Mouse (Mus musculus) intestine, postnatal 0 days (tissue): ENCODE measurements at regions not wholly inside any gene's neighbourhood (a gene's known extent, or its start where the extent isn't known, plus 50 kb on each side); places are given as distances from the start of the nearest gene placed in this dataset.
A peak's percentile ranks its signal among the peaks of the same experiment; 100 is the strongest.

ENCODE experiments used
- ATAC-seq: fragments of 200-750 bp; cut with Nextera tagmentation; 2 replicates; pipeline ENCODE4 v1.8.0; 2017; ENCODE audit warnings: mild to moderate bottlenecking, moderate TSS enrichment, moderate library complexity
- H3K27ac ChIP-seq: fragments of 300-500 bp; sonication (generic); 2 replicates; pipeline ENCODE4 v1.5.1; 2014; ENCODE audit warnings: mild to moderate bottlenecking, low read depth, low read length, moderate library complexity
- H3K27me3 ChIP-seq: fragments of 300-500 bp; sonication (generic); replicated peaks from 2 replicates; pipeline ENCODE4 v1.6.1; 2014; ENCODE audit warnings: low read length, mixed read lengths; ENCODE audit not compliant: control insufficient read depth, insufficient read depth
- H3K36me3 ChIP-seq: fragments of 300-500 bp; sonication (generic); 2 replicates; pipeline ENCODE4 v1.6.1; 2014; ENCODE audit warnings: mild to moderate bottlenecking, moderate library complexity; ENCODE audit not compliant: control insufficient read depth, insufficient read depth
- H3K4me1 ChIP-seq: fragments of 300-500 bp; sonication (generic); replicated peaks from 2 replicates; pipeline ENCODE4 v1.6.1; 2014; ENCODE audit warnings: antibody characterized with exemption, low read length, mixed read lengths; ENCODE audit not compliant: control insufficient read depth, insufficient read depth
- H3K4me2 ChIP-seq: fragments of 300-500 bp; sonication (generic); replicated peaks from 2 replicates; pipeline ENCODE4 v1.6.1; 2014; ENCODE audit warnings: low read depth, mild to moderate bottlenecking, moderate library complexity
- H3K4me3 ChIP-seq: fragments of 300-500 bp; sonication (generic); 2 replicates; pipeline ENCODE4 v1.5.1; 2014; ENCODE audit warnings: low read depth, low read length
- H3K9ac ChIP-seq: fragments of 300-500 bp; sonication (generic); 2 replicates; pipeline ENCODE4 v1.6.1; 2014; ENCODE audit warnings: mild to moderate bottlenecking, low read depth, low read length
- H3K9me3 ChIP-seq: fragments of 300-500 bp; sonication (generic); 2 replicates; pipeline ENCODE4 v1.6.1; 2016; ENCODE audit warnings: mixed run types; ENCODE audit not compliant: control insufficient read depth
- CTCF ChIP-seq: sonication (generic); IDR thresholded peaks from 2 replicates; pipeline ENCODE4 v1.5.1; 2016; ENCODE audit warnings: low read depth, mild to moderate bottlenecking, control low read depth, antibody characterized with exemption, moderate library complexity
- WGBS: fragments of 180-500 bp; shearing (Covaris S2); extraction: QIAGEN DNeasy Blood & Tissue Kit; methylation state at CpG from one replicate; pipeline ENCODE4 v1.1.7; 2014; 5-methylcytosine and 5-hydroxymethylcytosine counted together

GRCm38 (mm10) chr1:133486370-133486769 lies 62.2 kb upstream of the Sox13 start:
- Histone ChIP-seq H3K4me2 (no peak overlapping the region), H3K27ac (no peak overlapping the region), H3K36me3 (no peaks in the 10 kb centered on the region), H3K9ac (no peak overlapping the region), H3K4me1 (no peaks in the 10 kb centered on the region), H3K9me3 (no peaks in the 10 kb centered on the region), H3K4me3 (no peak overlapping the region), H3K27me3 (no peaks in the 10 kb centered on the region)
- no peak for ATAC-seq
- WGBS: 30% methylated on average over 10 of the region's 10 CpGs
- TF ChIP-seq CTCF: peak; percentile 60

GRCm38 (mm10) chr1:133482891-133483290 lies 58.7 kb upstream of the Sox13 start:
- ATAC-seq: no peak
- Histone ChIP-seq H3K9ac (no peak overlapping the region), H3K4me3 (no peak overlapping the region), H3K27ac (no peak overlapping the region), H3K4me2 (no peak overlapping the region), H3K27me3 (no peaks in the 10 kb centered on the region), H3K9me3 (no peaks in the 10 kb centered on the region), H3K4me1 (no peaks in the 10 kb centered on the region), H3K36me3 (no peaks in the 10 kb centered on the region)
- WGBS: 50% methylated on average over 5 of the region's 5 CpGs
- no peak for TF ChIP-seq CTCF

- no peak for TF ChIP-seq CTCF
- Histone ChIP-seq H3K4me2 (no peak overlapping the region), H3K36me3 (no peaks in the 10 kb centered on the region), H3K27me3 (no peaks in the 10 kb centered on the region), H3K4me1 (no peaks in the 10 kb centered on the region), H3K27ac (no peak overlapping the region), H3K9ac (no peak overlapping the region), H3K4me3 (no peak overlapping the region), H3K9me3 (no peaks in the 10 kb centered on the region)
- WGBS: 66% methylated on average over 2 of the region's 2 CpGs
- ATAC-seq: no peak
Measured at GRCm38 (mm10) chr1:133474546-133474945, 50.4 kb upstream of the Sox13 start.
